Mouse (Mus musculus) CD8-positive naive resting alpha-beta T cell, adult 2 months (primary cell): Measurements from ENCODE around the gene Dapk2.

Source experiments
- DNase-seq, 2 experiments: peaks; one replicate each; pipeline ENCODE4 v3.0.0; 2022; ENCODE audit warnings: low read depth in 2 of 2, low spot score in 2 of 2

The Dapk2 gene

GRCm38 (mm10) chr9:66305121-66306112, 147.4 kb downstream of the Dapk2 start:
- DNase-seq, result peak; percentile 31 to 64

GRCm38 (mm10) chr9:66306414-66306813, 148.4 kb downstream of the Dapk2 start:
- no peak for DNase-seq

GRCm38 (mm10) chr9:66307341-66307740, 149.3 kb downstream of the Dapk2 start:
- no peak for DNase-seq

- no peak for DNase-seq
These were observed 150.7 kb downstream of the Dapk2 start for GRCm38 (mm10) chr9:66308741-66309140.

- no peak for DNase-seq
These were observed 153.4 kb downstream of the Dapk2 start for GRCm38 (mm10) chr9:66311458-66311857.

DNA sequence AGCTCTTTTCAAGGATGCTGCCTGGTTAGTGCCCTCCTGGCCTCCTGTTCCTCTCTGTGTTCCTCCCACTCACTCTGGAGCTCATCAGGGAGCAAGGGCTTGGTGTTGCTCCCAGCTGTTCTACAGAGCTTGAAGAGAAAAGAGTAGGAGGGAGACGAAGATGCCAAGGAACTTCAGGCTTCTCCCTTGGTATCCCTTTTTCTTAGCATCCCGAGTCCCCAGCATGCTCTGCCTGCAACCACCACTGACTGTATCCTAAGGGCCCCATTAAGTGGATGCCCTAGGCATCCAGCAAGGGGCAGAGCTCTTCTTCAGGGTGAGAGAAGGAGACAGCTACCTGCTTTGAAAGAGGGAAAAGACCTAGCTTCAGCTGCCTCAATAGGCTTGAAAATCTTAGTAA, 158.6 kb downstream of the Dapk2 start:
- no peak for DNase-seq
